Mouse (Mus musculus): Measurements from ENCODE around the gene Eef1a1. TPM values are rescaled to one million over a fixed set of nuclear protein-coding genes. Genes with fewer than 3 reads are reported as not detected.

Gene Eef1a1
- total RNA-seq, 4 experiments from 2014 or later, result 235 to 456 (median 334) TPM

GRCm38 (mm10) chr9:78477021-78477551 is 11.9 kb downstream of the Eef1a1 start:
- DNase-seq (ENCODE audit: low spot score in 2 of 2), result no peak

- DNase-seq (ENCODE audit: low spot score in 2 of 2), result no peak
Measured at GRCm38 (mm10) chr9:78476531-78477020, 12.4 kb downstream of the Eef1a1 start.

- DNase-seq (ENCODE audit: low spot score in 2 of 2), result no peak
Measured at GRCm38 (mm10) chr9:78475873-78476272, 13.1 kb downstream of the Eef1a1 start.

- DNase-seq (ENCODE audit: low spot score in 2 of 2), result no peak
Measured at GRCm38 (mm10) chr9:78475383-78475780, 13.6 kb downstream of the Eef1a1 start.

- DNase-seq (ENCODE audit: low spot score in 2 of 2), result no peak
Measured at GRCm38 (mm10) chr9:78474771-78475382, 14.1 kb downstream of the Eef1a1 start.

GRCm38 (mm10) chr9:78474270-78474669 is 14.7 kb downstream of the Eef1a1 start:
- no peak for DNase-seq (ENCODE audit: low spot score in 2 of 2)

- DNase-seq (ENCODE audit: low spot score in 2 of 2), result no peak
Measured at GRCm38 (mm10) chr9:78473588-78473987, 15.4 kb downstream of the Eef1a1 start.

GRCm38 (mm10) chr9:78465725-78466124 is 23.2 kb downstream of the Eef1a1 start:
- no peak for DNase-seq (ENCODE audit: low spot score in 2 of 2)

GRCm38 (mm10) chr9:78463337-78463736 is 25.6 kb downstream of the Eef1a1 start:
- no peak for DNase-seq (ENCODE audit: low spot score in 2 of 2)

GRCm38 (mm10) chr9:78457026-78457425 is 31.9 kb downstream of the Eef1a1 start:
- no peak for DNase-seq (ENCODE audit: low spot score in 2 of 2)

GRCm38 (mm10) chr9:78451382-78451781 is 37.6 kb downstream of the Eef1a1 start:
- no peak for DNase-seq (ENCODE audit: low spot score in 2 of 2)

GRCm38 (mm10) chr9:78450404-78450803 is 38.5 kb downstream of the Eef1a1 start:
- no peak for DNase-seq (ENCODE audit: low spot score in 2 of 2)

GRCm38 (mm10) chr9:78447973-78448873 is 40.7 kb downstream of the Eef1a1 start, which contains the start of the genes Mto1 and Gm17324:
Mto1 (plus strand) TSS chr9:78448208.
Gm17324 (minus strand) TSS chr9:78448786.
- peak; percentile 64 to 74 for DNase-seq (ENCODE audit: low spot score in 2 of 2)

GRCm38 (mm10) chr9:78447606-78447972 is 41.4 kb downstream of the Eef1a1 start:
- DNase-seq (ENCODE audit: low spot score in 2 of 2), result no peak

GRCm38 (mm10) chr9:78442579-78443392 is 46.2 kb downstream of the Eef1a1 start, which contains the start of gene Cgas:
Cgas (minus strand) TSS chr9:78443237.
- peak; percentile 31 to 46 for DNase-seq (ENCODE audit: low spot score in 2 of 2)

- DNase-seq (ENCODE audit: low spot score in 2 of 2), result no peak
Measured at GRCm38 (mm10) chr9:78442237-78442578, 46.7 kb downstream of the Eef1a1 start.

GRCm38 (mm10) chr9:78439426-78439825 is 49.5 kb downstream of the Eef1a1 start:
- DNase-seq (ENCODE audit: low spot score in 2 of 2), result no peak

- DNase-seq (ENCODE audit: low spot score in 2 of 2), result no peak
Measured at GRCm38 (mm10) chr9:78432471-78432870, 56.5 kb downstream of the Eef1a1 start.

GRCm38 (mm10) chr9:78430486-78430885 is 58.5 kb downstream of the Eef1a1 start:
- no peak for DNase-seq (ENCODE audit: low spot score in 2 of 2)

- DNase-seq (ENCODE audit: low spot score in 2 of 2), result no peak
Measured at GRCm38 (mm10) chr9:78429551-78429950, 59.4 kb downstream of the Eef1a1 start.

- no peak for DNase-seq (ENCODE audit: low spot score in 2 of 2)
Measured at GRCm38 (mm10) chr9:78428870-78429432, 60.0 kb downstream of the Eef1a1 start.

All from gastrocnemius, adult 8-10 months (tissue).